Mouse (Mus musculus): ENCODE results near the gene Rps2. TPM values are rescaled to one million over a fixed set of nuclear protein-coding genes. Genes with fewer than 3 reads are reported as not detected.

Gene Rps2
- polyA plus RNA-seq, 1 experiment from 2014 or later, result 828 TPM

DNA sequence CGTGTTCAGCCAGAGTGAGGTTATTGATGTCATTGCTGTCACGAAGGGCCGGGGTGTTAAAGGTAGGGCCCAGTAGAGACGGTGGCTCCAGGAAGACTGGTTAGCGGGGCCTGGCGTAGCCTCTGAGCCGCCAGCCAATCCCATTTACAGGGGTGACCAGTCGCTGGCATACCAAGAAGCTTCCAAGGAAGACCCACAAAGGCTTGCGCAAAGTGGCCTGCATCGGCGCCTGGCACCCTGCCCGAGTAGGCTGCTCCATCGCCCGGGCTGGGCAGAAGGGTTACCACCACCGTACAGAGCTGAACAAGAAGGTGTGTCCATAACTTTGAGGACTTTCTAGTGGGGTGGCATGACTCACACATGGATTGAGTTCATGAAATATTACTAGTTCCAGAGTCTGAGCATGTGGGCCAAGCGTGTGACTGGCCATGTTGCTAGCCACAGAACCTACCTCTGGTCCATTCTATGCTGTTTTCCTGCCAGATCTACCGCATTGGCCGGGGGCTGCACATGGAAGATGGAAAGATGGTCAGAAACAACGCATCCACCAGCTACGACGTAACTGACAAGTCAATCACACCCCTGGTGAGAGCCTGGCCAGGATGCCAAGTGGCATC lies 15.6 kb downstream of the Rps2 start:
- Histone ChIP-seq H3K9ac (no peak overlapping the region), H3K4me3 (no peak overlapping the region), H3K4me2 (no peak overlapping the region), H3K27me3 (replicated peaks) (no peaks in the 10 kb centered on the region), H3K36me3 (no peaks in the 10 kb centered on the region), H3K27ac (ENCODE audit: poor library complexity, severe bottlenecking) (no peak overlapping the region), H3K9me3 (replicated peaks) (no peaks in the 10 kb centered on the region), H3K4me1 (replicated peaks) (peaks cover 30% of the 10 kb centered on the region)
- 86% methylated on average over 21 of the region's 21 CpGs for WGBS
- ATAC-seq (ENCODE audit: insufficient number of reproducible peaks, low FRiP score), result no peak

DNA sequence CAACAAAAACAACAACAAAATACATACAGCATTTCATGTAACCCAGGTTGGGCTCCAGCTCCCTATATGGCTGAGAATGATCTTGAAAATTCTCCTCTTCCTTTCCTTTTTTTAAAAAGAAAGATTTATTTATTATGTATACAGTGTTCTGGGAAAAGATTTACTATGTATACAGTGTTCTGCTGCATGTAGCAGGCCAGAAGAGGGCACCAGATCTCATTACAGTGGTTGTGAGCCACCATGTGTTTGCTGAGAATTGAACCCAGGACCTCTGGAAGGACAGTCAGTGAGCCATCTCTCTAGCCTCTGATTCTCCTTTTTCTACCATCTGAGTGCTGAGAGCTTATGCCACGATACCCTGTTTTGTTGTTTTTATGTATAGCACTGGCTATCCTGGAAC lies 16.6 kb downstream of the Rps2 start:
- WGBS, result 79% methylated on average over 1 of the region's 1 CpGs
- H3K27me3 ChIP-seq (replicated peaks), result no peaks in the 10 kb centered on the region
- H3K9me3 ChIP-seq (replicated peaks), result no peaks in the 10 kb centered on the region
- no peak overlapping the region for H3K27ac ChIP-seq (ENCODE audit: poor library complexity, severe bottlenecking)
- no peak overlapping the region for H3K9ac ChIP-seq
- no peak overlapping the region for H3K4me3 ChIP-seq
- peaks cover 30% of the 10 kb centered on the region for H3K4me1 ChIP-seq (replicated peaks)
- no peaks in the 10 kb centered on the region for H3K36me3 ChIP-seq
- ATAC-seq (ENCODE audit: insufficient number of reproducible peaks, low FRiP score), result no peak
- H3K4me2 ChIP-seq, result no peak overlapping the region

DNA sequence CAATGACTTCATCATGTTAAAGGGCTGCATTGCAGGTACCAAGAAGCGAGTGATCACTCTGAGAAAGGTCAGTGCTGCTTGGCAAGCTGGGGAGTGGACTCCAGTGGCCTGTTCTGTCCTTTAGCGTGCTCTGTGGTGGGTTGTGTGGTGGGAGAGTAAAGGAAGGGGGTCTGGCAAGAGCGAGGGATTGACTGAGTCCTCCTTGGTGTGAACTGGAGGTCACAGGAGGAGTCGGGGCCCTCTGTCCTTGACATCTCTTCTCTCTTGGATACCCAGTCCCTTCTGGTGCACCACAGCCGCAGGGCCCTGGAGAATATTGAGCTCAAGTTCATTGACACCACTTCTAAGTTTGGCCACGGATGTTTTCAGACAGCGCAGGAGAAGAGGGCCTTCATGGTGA lies 17.5 kb downstream of the Rps2 start:
- Histone ChIP-seq H3K9me3 (replicated peaks) (no peaks in the 10 kb centered on the region), H3K9ac (no peak overlapping the region), H3K4me2 (0 out of 2 replicates have a peak overlapping the region, but pooled peaks have one; percentile 79), H3K4me1 (replicated peaks) (peaks cover 30% of the 10 kb centered on the region), H3K27me3 (replicated peaks) (no peaks in the 10 kb centered on the region), H3K36me3 (peaks cover 7% of the 10 kb centered on the region; the same call in 1 of the 2 replicates), H3K27ac (ENCODE audit: poor library complexity, severe bottlenecking) (no peak overlapping the region), H3K4me3 (no peak overlapping the region)
- WGBS, result 84% methylated on average over 7 of the region's 7 CpGs
- no peak for ATAC-seq (ENCODE audit: insufficient number of reproducible peaks, low FRiP score)

DNA sequence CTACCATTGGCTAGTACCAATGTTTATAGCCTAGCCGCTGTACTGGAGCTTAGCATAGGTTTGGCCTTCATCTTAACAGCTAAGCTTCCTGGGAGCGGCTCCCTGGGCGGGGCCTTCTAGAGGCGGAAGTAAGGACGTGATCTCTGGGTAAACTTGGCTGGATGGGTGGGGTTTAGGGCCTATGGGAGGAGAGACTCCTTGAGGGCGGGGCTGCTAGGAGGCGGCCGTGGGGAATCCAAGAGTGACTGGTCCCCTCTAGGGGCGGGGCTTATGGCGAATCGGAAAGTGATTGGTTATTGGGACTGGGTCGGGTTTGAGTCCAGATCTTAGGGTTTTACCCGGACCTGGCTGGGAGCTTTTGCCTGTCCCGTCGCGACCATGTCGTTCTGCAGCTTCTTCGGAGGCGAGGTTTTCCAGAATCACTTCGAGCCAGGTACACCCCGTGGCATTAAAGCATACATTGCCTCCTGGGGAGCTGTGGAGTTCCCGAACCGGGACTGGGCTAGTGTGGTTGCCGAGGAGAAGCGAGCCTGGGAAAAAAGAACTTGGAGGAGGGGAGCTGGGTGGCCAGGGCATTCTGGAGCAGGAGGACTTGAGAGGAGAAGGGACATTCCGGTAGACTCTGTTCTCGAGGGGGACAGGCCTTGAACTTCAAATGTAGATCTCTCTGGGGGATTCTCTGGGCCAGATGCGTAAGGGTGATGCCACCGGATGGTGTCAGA lies 18.6 kb downstream of the Rps2 start, which contains the start of gene Msrb1:
Gene Msrb1 (plus strand): TSS at position 313 of the 722 bp plus-strand sequence.
- Histone ChIP-seq H3K4me2 (peak within 1 kb of the TSS; percentile 79), H3K27ac (ENCODE audit: poor library complexity, severe bottlenecking) (peak within 1 kb of the TSS; percentile 51; the same call in 1 of the 2 replicates), H3K9ac (peak within 1 kb of the TSS; percentile 82), H3K4me3 (peak within 1 kb of the TSS; percentile 69), H3K27me3 (replicated peaks) (no peaks in the 10 kb centered on the region), H3K4me1 (replicated peaks) (peaks cover 30% of the 10 kb centered on the region), H3K9me3 (replicated peaks) (no peaks in the 10 kb centered on the region), H3K36me3 (peaks cover 13% of the 10 kb centered on the region; the same call in 1 of the 2 replicates)
- peak; percentile 96 for ATAC-seq (ENCODE audit: insufficient number of reproducible peaks, low FRiP score)
- WGBS, result under 1% methylated on average over 29 of the region's 29 CpGs

DNA sequence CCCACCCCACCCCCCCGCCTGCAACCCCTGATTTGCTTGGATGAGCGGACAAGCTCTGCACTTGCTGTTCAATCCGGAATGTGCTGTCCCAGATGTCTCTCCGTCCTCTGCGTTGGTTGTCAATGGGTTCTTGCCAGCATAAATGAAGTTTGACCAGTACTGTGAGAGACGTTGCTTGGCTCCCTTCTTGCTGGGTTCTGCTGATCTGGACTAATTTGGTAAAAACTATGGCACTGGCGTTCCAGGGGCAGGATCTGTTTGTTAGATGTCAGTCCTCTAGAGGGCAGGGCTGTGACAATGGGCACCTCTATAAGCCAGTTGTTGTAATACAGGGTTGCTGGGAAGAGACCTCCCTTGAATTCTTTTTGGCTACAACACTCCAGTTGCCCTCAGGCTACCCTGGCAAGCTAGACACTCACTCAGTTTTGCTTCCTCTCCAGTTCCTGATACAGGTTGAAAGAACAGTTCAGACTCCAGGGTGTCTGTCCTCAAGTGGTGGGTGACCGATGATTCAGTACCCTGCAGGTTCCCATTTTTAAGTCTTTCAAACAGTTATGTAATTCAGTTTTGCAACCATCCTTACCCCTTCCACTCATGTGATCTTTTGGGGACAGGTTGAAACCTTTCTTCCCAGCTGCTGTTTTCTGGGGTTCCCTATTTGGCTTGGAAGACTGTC lies 19.4 kb downstream of the Rps2 start:
- ATAC-seq (ENCODE audit: insufficient number of reproducible peaks, low FRiP score), result no peak
- no peaks in the 10 kb centered on the region for H3K27me3 ChIP-seq (replicated peaks)
- H3K4me1 ChIP-seq (replicated peaks), result peaks cover 23% of the 10 kb centered on the region
- 26% methylated on average over 8 of the region's 8 CpGs for WGBS
- H3K9ac ChIP-seq, result peak overlapping the region; percentile 82
- peaks cover 16% of the 10 kb centered on the region; the same call in 1 of the 2 replicates for H3K36me3 ChIP-seq
- H3K9me3 ChIP-seq (replicated peaks), result no peaks in the 10 kb centered on the region
- H3K4me3 ChIP-seq, result peak overlapping the region; percentile 69
- H3K27ac ChIP-seq (ENCODE audit: poor library complexity, severe bottlenecking), result no peak overlapping the region
- peak overlapping the region; percentile 79 for H3K4me2 ChIP-seq

DNA sequence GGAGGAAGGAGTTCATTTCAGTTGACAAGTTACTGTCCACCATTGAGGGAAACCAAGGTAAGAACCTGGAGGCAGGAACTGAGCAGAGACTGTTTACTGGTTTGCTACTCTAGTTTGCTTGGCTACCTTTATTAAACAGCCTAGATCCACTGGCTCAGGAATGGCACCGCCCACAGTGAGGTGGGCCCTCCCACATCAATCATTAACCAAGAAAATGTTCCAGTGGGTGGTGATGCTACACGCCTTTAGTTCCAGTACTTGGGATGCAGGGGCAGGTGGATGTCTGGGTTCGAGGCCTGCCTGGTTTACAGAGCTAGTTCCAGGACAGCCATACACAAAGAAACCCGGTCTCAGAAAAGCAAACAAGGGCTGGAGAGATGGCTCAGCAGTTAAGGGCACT lies 20.3 kb downstream of the Rps2 start:
- H3K4me2 ChIP-seq, result no peak overlapping the region
- no peak overlapping the region for H3K4me3 ChIP-seq
- peaks cover 16% of the 10 kb centered on the region; the same call in 1 of the 2 replicates for H3K36me3 ChIP-seq
- H3K9ac ChIP-seq, result no peak overlapping the region
- no peaks in the 10 kb centered on the region for H3K9me3 ChIP-seq (replicated peaks)
- no peak for ATAC-seq (ENCODE audit: insufficient number of reproducible peaks, low FRiP score)
- no peaks in the 10 kb centered on the region for H3K27me3 ChIP-seq (replicated peaks)
- WGBS, result 79% methylated on average over 4 of the region's 4 CpGs
- no peak overlapping the region for H3K27ac ChIP-seq (ENCODE audit: poor library complexity, severe bottlenecking)
- peaks cover 17% of the 10 kb centered on the region for H3K4me1 ChIP-seq (replicated peaks)

DNA sequence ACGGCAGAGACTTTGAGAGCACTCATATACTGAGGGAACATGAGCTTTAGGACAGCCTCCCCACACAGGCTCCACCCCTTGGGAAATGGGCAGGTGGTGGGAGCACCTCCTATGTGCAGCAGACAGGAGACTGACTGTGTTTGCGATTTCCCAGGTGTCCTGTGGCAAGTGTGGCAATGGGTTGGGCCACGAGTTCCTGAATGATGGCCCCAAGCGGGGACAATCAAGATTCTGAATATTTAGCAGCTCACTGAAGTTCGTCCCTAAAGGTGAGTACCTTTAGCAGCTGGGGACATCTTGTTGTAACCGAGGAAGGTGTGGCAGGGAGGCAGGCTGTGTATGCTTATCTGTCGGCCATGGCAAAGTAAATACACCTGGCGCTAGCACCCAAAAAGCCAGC lies 22.0 kb downstream of the Rps2 start:
- WGBS, result 77% methylated on average over 8 of the region's 8 CpGs
- peaks cover 17% of the 10 kb centered on the region for H3K4me1 ChIP-seq (replicated peaks)
- peaks cover 16% of the 10 kb centered on the region; the same call in 1 of the 2 replicates for H3K36me3 ChIP-seq
- H3K27me3 ChIP-seq (replicated peaks), result no peaks in the 10 kb centered on the region
- no peak for ATAC-seq (ENCODE audit: insufficient number of reproducible peaks, low FRiP score)
- no peak overlapping the region for H3K4me3 ChIP-seq
- no peak overlapping the region for H3K9ac ChIP-seq
- no peak overlapping the region for H3K27ac ChIP-seq (ENCODE audit: poor library complexity, severe bottlenecking)
- H3K4me2 ChIP-seq, result no peak overlapping the region
- H3K9me3 ChIP-seq (replicated peaks), result no peaks in the 10 kb centered on the region

DNA sequence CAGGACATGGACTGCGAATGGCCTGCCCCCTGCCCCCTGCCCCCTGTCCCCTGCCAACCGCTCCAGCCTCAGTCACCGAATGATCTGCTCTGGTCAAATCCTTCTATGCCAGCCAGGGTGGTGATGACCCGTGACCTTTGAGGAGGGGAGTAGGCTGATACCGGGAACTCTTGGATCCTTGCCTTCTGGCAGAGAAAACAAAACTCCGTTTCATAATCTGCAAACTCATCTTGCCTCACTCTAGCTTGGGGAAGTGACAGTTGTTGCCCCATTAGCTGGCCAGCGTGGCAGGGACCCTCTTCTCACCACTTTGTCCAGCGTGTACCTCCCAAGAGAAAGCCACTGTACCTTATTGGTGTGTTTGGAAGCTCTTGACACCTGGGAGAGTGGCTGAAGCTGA lies 24.4 kb downstream of the Rps2 start:
- Histone ChIP-seq H3K4me1 (replicated peaks) (peaks cover 11% of the 10 kb centered on the region), H3K27me3 (replicated peaks) (peaks cover 11% of the 10 kb centered on the region; the same call in 1 of the 2 replicates), H3K4me2 (no peak overlapping the region), H3K9ac (no peak overlapping the region), H3K27ac (ENCODE audit: poor library complexity, severe bottlenecking) (no peak overlapping the region), H3K36me3 (peaks cover 16% of the 10 kb centered on the region; the same call in 1 of the 2 replicates), H3K4me3 (no peak overlapping the region), H3K9me3 (replicated peaks) (no peaks in the 10 kb centered on the region)
- WGBS, result 81% methylated on average over 8 of the region's 8 CpGs
- ATAC-seq (ENCODE audit: insufficient number of reproducible peaks, low FRiP score), result no peak

DNA sequence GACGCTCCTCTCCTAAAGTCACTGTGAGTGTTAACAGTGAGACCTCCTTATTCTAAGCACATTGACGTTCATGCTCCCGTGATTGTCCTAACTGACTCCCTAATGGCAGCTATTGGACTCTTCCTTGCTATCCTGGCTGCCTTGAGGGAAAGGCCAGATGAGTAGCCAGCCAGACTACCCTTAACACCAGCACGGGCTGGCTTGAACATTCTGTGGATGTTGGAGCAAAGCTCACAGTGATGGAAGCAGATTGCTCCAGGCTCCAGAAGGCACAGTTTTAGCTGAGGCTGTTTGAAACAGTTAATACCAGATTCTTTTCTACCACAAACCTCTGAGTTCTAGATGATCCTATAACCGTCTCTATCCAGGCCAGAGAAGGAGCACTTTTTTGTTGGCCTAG lies 26.0 kb downstream of the Rps2 start:
- Histone ChIP-seq H3K4me3 (no peak overlapping the region), H3K9ac (no peak overlapping the region), H3K27me3 (replicated peaks) (peaks cover 16% of the 10 kb centered on the region; the same call in 1 of the 2 replicates), H3K27ac (ENCODE audit: poor library complexity, severe bottlenecking) (no peak overlapping the region), H3K9me3 (replicated peaks) (no peaks in the 10 kb centered on the region), H3K36me3 (peaks cover 16% of the 10 kb centered on the region; the same call in 1 of the 2 replicates), H3K4me2 (no peak overlapping the region), H3K4me1 (replicated peaks) (0 out of 2 replicates have a peak, but pooled peaks cover 5% of the 10 kb centered on the region)
- 72% methylated on average over 5 of the region's 5 CpGs for WGBS
- no peak for ATAC-seq (ENCODE audit: insufficient number of reproducible peaks, low FRiP score)

DNA sequence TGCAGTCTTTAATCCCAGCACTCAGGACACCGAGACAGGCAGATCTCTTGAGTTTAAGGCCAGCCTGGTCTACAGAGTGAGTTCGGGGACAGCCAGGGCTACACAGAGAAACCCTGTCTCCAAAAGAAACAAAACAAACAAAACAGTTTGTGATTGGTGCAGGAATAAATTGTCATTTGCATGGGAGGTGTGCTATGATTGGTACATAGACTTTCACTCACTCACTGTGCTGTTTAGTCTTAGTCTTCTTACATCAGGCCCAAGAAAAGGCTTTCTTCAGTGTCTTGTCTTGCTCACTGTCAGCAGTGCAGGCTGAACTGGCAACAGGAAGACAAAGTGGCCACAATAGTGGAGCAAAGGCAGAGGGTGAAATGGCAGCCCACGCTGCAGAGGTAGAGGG lies 26.5 kb downstream of the Rps2 start:
- 68% methylated on average over 3 of the region's 3 CpGs for WGBS
- H3K4me1 ChIP-seq (replicated peaks), result 0 out of 2 replicates have a peak, but pooled peaks cover 5% of the 10 kb centered on the region
- peaks cover 16% of the 10 kb centered on the region; the same call in 1 of the 2 replicates for H3K36me3 ChIP-seq
- no peak overlapping the region for H3K4me2 ChIP-seq
- no peak overlapping the region for H3K27ac ChIP-seq (ENCODE audit: poor library complexity, severe bottlenecking)
- H3K9me3 ChIP-seq (replicated peaks), result no peaks in the 10 kb centered on the region
- H3K9ac ChIP-seq, result 0 out of 2 replicates have a peak overlapping the region, but pooled peaks have one; percentile 38
- peaks cover 21% of the 10 kb centered on the region; the same call in 1 of the 2 replicates for H3K27me3 ChIP-seq (replicated peaks)
- no peak overlapping the region for H3K4me3 ChIP-seq
- no peak for ATAC-seq (ENCODE audit: insufficient number of reproducible peaks, low FRiP score)
